Mouse (Mus musculus): ENCODE results near the gene Tiparp.
A peak's percentile ranks its signal among the peaks of the same experiment; 100 is the strongest.

Gene Tiparp

DNA sequence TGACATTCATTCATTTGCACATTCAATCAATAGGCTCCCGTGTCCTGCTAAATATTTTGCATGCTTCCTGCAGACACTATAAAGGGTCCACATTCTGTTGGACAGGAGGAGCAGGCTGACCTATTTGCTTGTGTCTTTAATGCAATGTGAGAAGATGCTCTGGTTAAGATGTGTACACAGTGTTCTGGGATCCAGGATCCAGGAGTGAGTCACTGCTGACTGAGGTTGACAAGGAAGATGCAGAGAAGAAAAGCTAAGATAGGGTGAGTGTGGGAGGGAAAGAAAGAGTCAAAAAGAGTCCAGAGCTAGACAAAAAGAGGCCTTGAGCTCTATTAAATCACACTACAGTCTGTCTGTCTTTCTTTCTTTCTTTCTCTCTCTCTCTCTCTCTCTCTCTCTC lies 56.1 kb downstream of the Tiparp start:
- no peak for DNase-seq (ENCODE audit: low spot score in 2 of 2)

DNA sequence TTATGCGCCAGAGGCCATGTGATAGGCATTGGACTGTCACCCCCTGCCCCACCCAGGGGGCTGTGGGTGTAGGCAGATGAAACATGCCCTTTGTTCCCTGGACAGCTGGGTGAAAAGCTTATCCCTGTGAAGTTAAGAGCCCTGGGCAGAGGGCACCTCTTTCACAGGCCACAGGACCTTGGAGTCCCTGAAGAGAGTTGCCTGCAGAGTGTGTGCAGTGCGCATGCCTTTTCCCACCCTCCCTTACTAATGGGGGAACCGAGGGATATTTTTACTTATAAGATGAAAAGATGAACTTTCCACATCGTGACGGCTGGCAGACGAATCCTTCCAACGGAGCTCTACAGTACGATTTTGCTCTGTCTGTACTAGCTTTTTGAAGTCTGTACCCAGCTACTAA lies 57.1 kb downstream of the Tiparp start:
- DNase-seq (ENCODE audit: low spot score in 2 of 2) = no peak

DNA sequence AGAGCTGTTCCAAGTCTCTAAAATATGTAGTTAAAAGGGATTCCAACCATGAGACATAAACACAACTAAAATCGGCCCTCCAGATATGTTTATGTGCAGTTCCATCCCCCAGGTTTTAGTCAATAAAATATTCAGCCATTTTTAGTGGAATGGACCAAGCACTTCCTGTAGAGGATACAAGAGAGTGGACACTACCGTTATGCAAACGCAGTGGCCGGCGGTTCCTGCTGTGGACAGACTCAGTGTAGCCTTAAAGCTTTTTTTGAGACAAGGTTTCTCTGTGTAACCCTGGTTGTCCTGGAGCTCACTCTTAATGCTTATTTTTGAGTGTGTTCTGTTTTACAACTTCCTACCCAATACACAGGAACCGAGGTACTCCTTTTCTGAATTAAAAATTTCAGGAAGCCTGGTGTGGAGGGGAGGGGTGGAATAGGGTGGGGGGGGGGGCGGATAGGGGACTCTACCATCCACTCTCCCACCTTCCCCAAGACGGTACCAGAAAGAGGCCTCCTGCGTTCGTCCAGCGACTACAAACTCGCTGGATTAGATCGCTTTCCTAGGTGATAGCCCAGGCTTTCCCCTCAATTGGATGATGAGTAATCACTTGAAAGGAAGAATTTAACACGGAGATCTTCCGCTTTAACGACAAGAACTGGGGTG lies 57.7 kb downstream of the Tiparp start:
- DNase-seq (ENCODE audit: low spot score in 2 of 2) = no peak

DNA sequence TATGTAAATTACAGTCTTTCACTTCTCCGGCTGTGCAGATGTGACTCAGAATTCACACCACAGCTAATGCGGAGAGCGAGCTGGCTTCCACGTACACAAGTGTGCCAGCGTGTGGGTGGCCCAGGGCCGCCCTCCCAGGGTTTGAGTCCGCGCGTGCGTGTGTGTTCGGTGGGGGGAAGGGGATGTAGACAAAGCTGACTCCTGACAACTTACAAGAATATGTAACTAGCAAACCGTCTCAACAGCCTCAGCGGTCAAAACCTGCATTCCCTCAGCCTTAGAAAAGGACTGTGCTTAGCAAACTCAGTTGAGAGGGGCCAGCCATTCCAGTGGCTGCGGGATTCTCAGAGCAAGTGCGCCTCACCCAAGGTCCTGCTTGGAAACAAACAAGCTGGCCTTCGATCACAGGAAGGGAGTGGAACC lies 58.3 kb downstream of the Tiparp start:
- no peak for DNase-seq (ENCODE audit: low spot score in 2 of 2)

DNA sequence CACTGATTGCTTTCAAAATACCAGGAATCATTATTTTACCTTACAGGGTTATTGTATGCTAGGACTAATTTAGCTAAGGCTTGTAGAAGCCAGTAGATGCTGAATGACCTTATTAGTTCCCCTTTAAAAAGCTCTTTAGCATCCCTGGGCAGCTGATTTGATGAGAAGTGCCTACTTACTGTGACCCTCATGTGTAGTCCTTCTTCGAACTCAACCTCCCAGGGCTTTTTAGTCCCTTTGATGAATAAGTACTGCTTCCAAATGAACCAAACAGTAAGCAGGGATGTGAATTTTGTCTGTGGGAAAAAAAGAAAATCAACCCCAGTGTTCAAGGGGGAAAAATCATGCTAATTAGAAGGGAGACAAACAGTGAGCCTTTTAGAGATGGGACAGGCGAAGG lies 58.8 kb downstream of the Tiparp start:
- DNase-seq (ENCODE audit: low spot score in 2 of 2) = no peak

DNA sequence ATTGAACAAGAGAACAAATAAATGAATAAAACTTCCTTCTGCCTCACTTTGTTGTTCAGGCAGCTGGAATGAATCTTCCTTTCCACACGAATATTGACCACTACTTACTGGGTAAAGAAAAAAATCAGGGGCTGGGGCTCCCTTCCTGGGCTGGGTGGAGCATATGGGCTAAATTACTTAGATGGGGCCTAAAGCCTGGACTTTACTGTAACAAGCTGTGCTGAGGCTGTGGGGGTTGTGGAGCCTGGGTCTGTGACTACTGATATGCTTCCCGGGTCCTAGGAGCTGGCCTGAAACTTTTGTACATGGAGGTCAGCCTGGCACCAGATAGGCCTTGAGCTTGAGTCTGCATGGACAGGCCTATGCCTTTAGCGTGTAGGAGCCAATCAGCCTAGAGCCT lies 60.2 kb downstream of the Tiparp start:
- no peak for DNase-seq (ENCODE audit: low spot score in 2 of 2)

DNA sequence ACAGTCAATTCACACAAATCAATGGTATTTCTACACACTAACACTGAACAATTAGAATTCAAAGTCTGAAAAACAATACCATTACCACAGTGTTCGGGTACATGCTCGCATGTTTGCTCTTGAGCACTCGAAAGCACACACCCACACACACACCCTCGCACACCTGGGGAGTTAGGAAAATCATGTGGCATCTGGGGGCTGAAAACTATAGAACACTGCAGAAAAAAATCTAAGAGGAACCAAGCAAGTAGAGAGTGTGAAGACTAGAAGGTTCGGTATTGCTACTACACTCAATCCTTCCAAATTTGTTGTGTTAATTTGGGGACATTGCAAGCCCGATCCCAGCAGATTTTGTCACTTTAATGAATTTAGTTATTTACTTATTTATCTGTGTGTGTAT lies 64.6 kb downstream of the Tiparp start:
- DNase-seq (ENCODE audit: low spot score in 2 of 2) = no peak

DNA sequence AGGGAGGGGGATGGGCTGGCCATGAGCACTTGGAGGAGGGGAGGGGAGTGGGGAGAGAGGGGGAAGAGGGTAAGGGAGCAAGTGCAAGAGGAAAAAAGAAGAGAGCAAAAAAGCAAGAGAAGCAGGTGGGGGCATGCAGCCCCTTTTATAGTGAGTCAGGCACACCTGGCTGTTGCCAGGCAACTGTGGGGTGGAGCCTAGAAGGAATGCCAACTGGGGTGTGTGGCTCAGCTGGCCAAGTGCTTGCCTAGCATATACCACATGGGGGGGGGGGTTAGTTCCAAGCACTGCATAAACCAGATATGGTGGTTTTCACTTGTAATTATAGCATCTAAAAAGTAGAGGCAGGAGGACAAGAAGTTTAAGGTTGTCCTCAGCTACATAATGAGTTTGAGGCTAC lies 66.3 kb downstream of the Tiparp start:
- peak; percentile 54 to 72 for DNase-seq (ENCODE audit: low spot score in 2 of 2)

DNA sequence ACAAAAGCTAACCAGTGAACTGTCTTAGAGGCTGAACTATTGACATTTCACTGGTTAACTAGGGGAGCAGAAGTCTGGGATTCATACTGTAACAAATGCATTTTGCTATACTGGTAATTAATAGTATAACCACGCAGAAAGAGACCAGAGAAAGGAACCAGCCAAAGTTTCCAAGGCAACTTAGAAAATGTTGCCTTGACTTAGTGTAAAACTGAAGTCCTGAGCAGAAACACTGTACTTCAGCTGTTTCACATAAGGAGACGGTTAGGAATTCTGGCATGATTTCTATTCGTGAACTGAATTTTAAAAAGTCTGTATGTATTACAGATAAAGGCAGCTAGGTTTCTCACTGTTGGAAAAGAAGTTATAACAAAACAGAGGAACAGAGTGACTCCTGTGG lies 67.0 kb downstream of the Tiparp start:
- no peak for DNase-seq (ENCODE audit: low spot score in 2 of 2)

DNA sequence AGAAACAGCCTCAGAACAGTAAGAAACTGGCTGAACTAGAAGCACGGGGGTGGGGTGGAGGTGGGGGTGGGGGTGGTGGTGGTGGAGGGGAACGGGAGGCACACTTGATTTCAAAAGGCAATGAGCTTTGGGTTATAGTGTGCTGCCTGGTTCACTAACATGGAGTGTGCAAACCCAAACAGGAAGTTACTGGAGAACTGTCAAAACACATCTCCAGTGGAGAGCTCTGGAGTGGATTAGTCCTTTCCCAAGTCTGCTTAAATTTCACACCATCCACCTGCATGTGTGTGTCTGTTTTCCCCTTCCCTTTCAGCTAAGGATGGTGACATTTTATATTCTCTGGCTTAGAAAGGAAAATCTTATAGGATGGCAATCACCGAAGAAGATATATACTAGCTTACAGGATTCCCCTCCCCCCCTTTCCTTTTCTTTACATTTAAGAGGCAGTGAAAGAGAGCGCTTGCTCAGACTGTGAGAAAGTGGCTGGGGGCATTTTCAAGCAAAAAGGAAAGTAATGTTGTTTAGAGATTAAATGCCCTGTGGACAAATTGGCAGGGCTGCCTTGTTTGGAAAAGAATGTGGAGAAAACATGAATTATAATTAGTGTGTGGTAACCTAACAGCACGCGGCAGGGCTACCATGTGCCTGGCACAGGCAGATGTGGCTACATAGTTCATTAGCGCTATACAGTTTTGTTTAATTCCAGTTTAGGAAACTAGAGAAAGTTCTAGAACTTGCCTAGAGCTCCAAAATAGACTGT lies 70.0 kb downstream of the Tiparp start:
- no peak for DNase-seq (ENCODE audit: low spot score in 2 of 2)

DNA sequence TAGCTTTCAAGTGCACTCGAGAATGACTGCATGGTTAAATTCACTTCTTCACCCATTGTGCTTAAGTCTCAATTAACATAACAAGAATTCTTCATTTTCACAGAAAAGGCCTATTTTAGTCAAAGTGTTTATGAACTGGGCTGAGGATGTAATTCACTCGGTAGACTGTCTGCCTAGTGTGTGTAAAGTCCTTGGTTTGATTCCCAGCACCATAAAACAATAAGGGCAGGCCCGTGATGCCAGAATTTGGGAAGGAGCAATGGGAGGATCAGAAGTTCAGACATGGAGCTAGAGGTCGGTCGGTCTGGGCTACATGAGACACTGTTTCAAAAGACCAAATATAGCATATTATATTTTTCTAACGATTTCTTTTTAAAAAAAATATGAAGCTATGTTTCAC lies 70.9 kb downstream of the Tiparp start:
- DNase-seq (ENCODE audit: low spot score in 2 of 2) = no peak

DNA sequence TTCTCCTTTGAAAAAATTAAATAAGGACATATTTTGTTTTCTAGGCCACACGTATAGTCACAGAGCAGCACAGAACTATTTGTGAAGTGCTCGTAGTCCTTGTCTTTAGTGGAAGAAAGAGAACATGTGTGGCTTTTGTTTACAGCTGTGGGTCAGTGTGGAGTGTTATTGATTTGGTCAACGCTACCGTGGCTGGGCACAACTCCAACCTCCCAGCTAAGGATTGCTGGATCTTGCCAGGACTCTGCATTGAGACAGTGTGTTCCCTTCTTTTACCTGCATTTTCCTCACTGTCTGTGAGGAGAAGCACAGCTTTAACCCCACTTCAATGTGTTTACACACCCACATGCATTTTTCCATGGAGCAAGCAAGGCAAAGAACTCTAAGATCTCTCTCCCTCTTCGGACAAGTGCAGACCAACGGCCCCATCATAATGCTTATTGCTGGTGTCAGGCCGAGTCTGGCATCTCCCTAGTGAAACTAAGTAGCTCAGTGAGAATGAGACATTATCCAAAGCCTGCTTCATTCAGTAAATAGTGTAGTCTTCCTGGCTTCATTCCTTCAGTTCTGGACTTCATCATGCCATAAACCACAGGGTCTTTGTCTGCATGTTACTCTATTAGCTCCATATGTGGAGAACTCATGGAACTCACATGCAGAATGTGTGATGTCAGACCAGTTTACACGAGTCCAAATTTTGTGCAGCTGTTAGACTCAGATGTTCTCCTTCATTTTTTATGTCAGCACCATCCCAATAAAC lies 73.3 kb downstream of the Tiparp start:
- DNase-seq (ENCODE audit: low spot score in 2 of 2) = no peak

DNA sequence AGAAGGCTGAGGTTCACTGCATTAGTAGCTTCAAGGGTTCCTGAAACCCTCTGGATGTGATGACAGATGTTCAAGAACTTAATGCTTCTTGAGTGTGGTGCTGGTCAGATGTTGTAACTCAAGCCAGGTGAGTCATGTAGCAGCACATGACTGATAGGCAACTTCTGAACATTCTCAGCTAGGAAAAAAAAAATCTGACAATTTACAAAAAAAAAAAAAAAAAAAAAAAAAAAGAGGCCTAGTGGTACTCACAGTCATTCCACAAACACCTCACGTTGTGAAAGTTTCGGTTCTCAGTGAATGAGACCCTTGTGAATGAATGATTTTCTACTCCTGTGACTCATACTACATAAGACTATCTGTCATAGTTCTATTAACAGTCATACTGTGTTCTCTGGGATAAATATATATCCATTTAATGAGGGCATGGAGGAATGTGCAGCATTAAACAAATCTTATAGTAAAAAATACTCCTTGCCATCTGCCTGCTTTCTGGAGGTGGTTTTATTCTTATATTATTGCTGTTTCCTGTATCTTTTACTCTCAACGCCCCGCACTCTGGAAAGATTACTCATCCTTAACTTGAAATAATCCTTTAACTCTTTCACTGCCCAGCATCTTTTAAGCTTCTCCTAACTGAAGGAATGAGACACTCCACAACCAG lies 75.3 kb downstream of the Tiparp start:
- DNase-seq (ENCODE audit: low spot score in 2 of 2) = no peak

Measured in thymus, postnatal 10 days (tissue).